Mouse (Mus musculus) kidney, adult 2 months (tissue): ENCODE measurements at regions not wholly inside any gene's neighbourhood (a gene's known extent, or its start where the extent isn't known, plus 50 kb on each side); places are given as distances from the start of the nearest gene placed in this dataset.

Source experiments
- CTCF ChIP-seq: fragments of 200-500 bp; conservative IDR thresholded peaks from 2 replicates; pipeline ENCODE4 v1.5.1; 2011; ENCODE audit warnings: low read depth, mild to moderate bottlenecking, control low read depth, low read length, moderate library complexity, mixed read lengths; ENCODE audit not compliant: insufficient read depth, insufficient read length
- POLR2A ChIP-seq: fragments of 200-500 bp; IDR thresholded peaks from one replicate; pipeline ENCODE4 v1.6.1; 2011; ENCODE audit warnings: low read depth, low read length, control low read depth

GRCm38 (mm10) chr19:3192644-3193043 lies 90.1 kb upstream of the Mrpl21 start:
- TF ChIP-seq CTCF (no peak), POLR2A (no peak)
